Mouse (Mus musculus): ENCODE measurements around the gene Stk40. TPM values are rescaled to one million over a fixed set of nuclear protein-coding genes. Genes with fewer than 3 reads are reported as not detected.

The Stk40 gene
- polyA plus RNA-seq, 1 experiment = 34.3 TPM

GRCm38 (mm10) chr4:126097711-126098253, 6.0 kb upstream of the Stk40 start:
- no peak for DNase-seq (ENCODE audit: low read depth)

- no peak for DNase-seq (ENCODE audit: low read depth)
Observed at GRCm38 (mm10) chr4:126099365-126099764, 4.4 kb upstream of the Stk40 start.

- no peak for DNase-seq (ENCODE audit: low read depth)
Observed at GRCm38 (mm10) chr4:126100764-126101163, 3.0 kb upstream of the Stk40 start.

- DNase-seq (ENCODE audit: low read depth) = no peak
Observed at GRCm38 (mm10) chr4:126102061-126102841, 1.5 kb upstream of the Stk40 start.

GRCm38 (mm10) chr4:126103057-126103581, 638 bp upstream of the Stk40 start:
- no peak for DNase-seq (ENCODE audit: low read depth)

- no peak for DNase-seq (ENCODE audit: low read depth)
Observed at GRCm38 (mm10) chr4:126104261-126105075, 711 bp downstream of the Stk40 start.

- no peak for DNase-seq (ENCODE audit: low read depth)
Observed at GRCm38 (mm10) chr4:126105131-126105783, 1.5 kb downstream of the Stk40 start.

- no peak for DNase-seq (ENCODE audit: low read depth)
Observed at GRCm38 (mm10) chr4:126108061-126108740, 4.4 kb downstream of the Stk40 start.

GRCm38 (mm10) chr4:126109613-126110373, 6.0 kb downstream of the Stk40 start:
- DNase-seq (ENCODE audit: low read depth) = peak; percentile 72

GRCm38 (mm10) chr4:126110374-126111152, 6.8 kb downstream of the Stk40 start:
- no peak for DNase-seq (ENCODE audit: low read depth)

- no peak for DNase-seq (ENCODE audit: low read depth)
Observed at GRCm38 (mm10) chr4:126111153-126111549, 7.4 kb downstream of the Stk40 start.

GRCm38 (mm10) chr4:126113243-126113642, 9.5 kb downstream of the Stk40 start:
- DNase-seq (ENCODE audit: low read depth) = no peak

- no peak for DNase-seq (ENCODE audit: low read depth)
Observed at GRCm38 (mm10) chr4:126113943-126114342, 10.2 kb downstream of the Stk40 start.

GRCm38 (mm10) chr4:126115411-126115810, 11.7 kb downstream of the Stk40 start:
- no peak for DNase-seq (ENCODE audit: low read depth)

- DNase-seq (ENCODE audit: low read depth) = no peak
Observed at GRCm38 (mm10) chr4:126115871-126116521, 12.2 kb downstream of the Stk40 start.

GRCm38 (mm10) chr4:126117116-126117515, 13.4 kb downstream of the Stk40 start:
- DNase-seq (ENCODE audit: low read depth) = no peak

- no peak for DNase-seq (ENCODE audit: low read depth)
Observed at GRCm38 (mm10) chr4:126118651-126119050, 14.9 kb downstream of the Stk40 start.

- DNase-seq (ENCODE audit: low read depth) = no peak
Observed at GRCm38 (mm10) chr4:126119051-126119450, 15.3 kb downstream of the Stk40 start.

GRCm38 (mm10) chr4:126120052-126120451, 16.3 kb downstream of the Stk40 start:
- DNase-seq (ENCODE audit: low read depth) = no peak
